Mouse (Mus musculus) cerebellum, postnatal 4 days (tissue): ENCODE results near the gene Boc.

Experiments
- DNase-seq, 2 experiments: peaks; one replicate each; pipeline ENCODE4 v3.0.0; 2022; ENCODE audit warnings: low spot score in 2 of 2, mixed read lengths in 1 of 2

Boc gene

GRCm38 (mm10) chr16:44528955-44529354 lies 29.7 kb downstream of the Boc start:
- DNase-seq: no peak

- DNase-seq: no peak
Measured at GRCm38 (mm10) chr16:44527218-44527905, 31.3 kb downstream of the Boc start.

GRCm38 (mm10) chr16:44526689-44527088 lies 32.0 kb downstream of the Boc start:
- DNase-seq: no peak

- no peak for DNase-seq
Measured at GRCm38 (mm10) chr16:44526044-44526443, 32.7 kb downstream of the Boc start.

- no peak for DNase-seq
Measured at GRCm38 (mm10) chr16:44523595-44523994, 35.1 kb downstream of the Boc start.

- no peak for DNase-seq
Measured at GRCm38 (mm10) chr16:44516498-44516897, 42.2 kb downstream of the Boc start.

- no peak for DNase-seq
Measured at GRCm38 (mm10) chr16:44510521-44511213, 48.0 kb downstream of the Boc start.

GRCm38 (mm10) chr16:44509458-44510344 lies 49.0 kb downstream of the Boc start:
- DNase-seq: no peak

GRCm38 (mm10) chr16:44508772-44509171 lies 49.9 kb downstream of the Boc start:
- DNase-seq: no peak

- DNase-seq: no peak
Measured at GRCm38 (mm10) chr16:44508025-44508424, 50.7 kb downstream of the Boc start.

GRCm38 (mm10) chr16:44507027-44507929 lies 51.4 kb downstream of the Boc start:
- peak in 1 of 2 experiments; percentile 56 for DNase-seq

GRCm38 (mm10) chr16:44505243-44505642 lies 53.5 kb downstream of the Boc start:
- no peak for DNase-seq

GRCm38 (mm10) chr16:44502895-44503575 lies 55.7 kb downstream of the Boc start:
- peak in 1 of 2 experiments; percentile 74 for DNase-seq

GRCm38 (mm10) chr16:44502325-44502724 lies 56.4 kb downstream of the Boc start:
- DNase-seq: peak in 1 of 2 experiments; percentile 56

GRCm38 (mm10) chr16:44501783-44502182 lies 56.9 kb downstream of the Boc start:
- DNase-seq: no peak

- DNase-seq: no peak
Measured at GRCm38 (mm10) chr16:44498447-44498846, 60.2 kb downstream of the Boc start.

GRCm38 (mm10) chr16:44496971-44497464 lies 61.7 kb downstream of the Boc start:
- DNase-seq: no peak

GRCm38 (mm10) chr16:44494441-44495108 lies 64.1 kb downstream of the Boc start:
- DNase-seq: no peak

- no peak for DNase-seq
Measured at GRCm38 (mm10) chr16:44493868-44494267, 64.8 kb downstream of the Boc start.

- no peak for DNase-seq
Measured at GRCm38 (mm10) chr16:44492706-44493105, 66.0 kb downstream of the Boc start.
